Mouse (Mus musculus) cerebellum, adult 2 months (tissue): ENCODE measurements around the gene Atg16l1. TPM values are rescaled to one million over a fixed set of nuclear protein-coding genes. Genes with fewer than 3 reads are reported as not detected.
A peak's percentile ranks its signal among the peaks of the same experiment; 100 is the strongest.
"Not testable (repeated sequence)": the region's sequence is repeated elsewhere in the genome, so short reads cannot be mapped to it uniquely, and the experiment has no call there.

Source experiments
- DNase-seq, 2 experiments: peaks; one replicate each; pipeline ENCODE4 v3.0.0; 2021
- H3K27ac ChIP-seq: fragments of 200-500 bp; 2 replicates; pipeline ENCODE4 v1.5.1; 2012; ENCODE audit warnings: low read length, control low read depth, inconsistent platforms; ENCODE audit not compliant: insufficient read depth
- H3K27me3 ChIP-seq: fragments of 200-500 bp; 2 replicates; pipeline ENCODE4 v1.6.1; 2012; ENCODE audit warnings: inconsistent platforms, mild to moderate bottlenecking, low read length, moderate library complexity; ENCODE audit not compliant: control insufficient read depth, insufficient read depth
- H3K4me1 ChIP-seq: fragments of 200-500 bp; 2 replicates; pipeline ENCODE4 v1.6.1; 2011; ENCODE audit warnings: low read length; ENCODE audit not compliant: control insufficient read depth, insufficient read depth
- H3K4me3 ChIP-seq: fragments of 200-500 bp; replicated peaks from 2 replicates; pipeline ENCODE3; 2011; ENCODE audit warnings: mild to moderate bottlenecking, low read depth, low read length, control low read depth; ENCODE audit not compliant: insufficient read depth
- CTCF ChIP-seq: fragments of 200-500 bp; IDR thresholded peaks from 2 replicates; pipeline ENCODE4 v1.5.1; 2011; ENCODE audit warnings: low read depth, mild to moderate bottlenecking, control low read depth, low read length, moderate library complexity, borderline replicate concordance; ENCODE audit not compliant: insufficient read depth
- POLR2A ChIP-seq: fragments of 200-500 bp; IDR thresholded peaks from 2 replicates; pipeline ENCODE4 v1.6.1; 2011; ENCODE audit warnings: low read length, control low read depth, borderline replicate concordance; ENCODE audit not compliant: insufficient read depth
- WGBS: fragments of 180-500 bp; shearing (Covaris S2); methylation state at CpG from one replicate; pipeline ENCODE4 v1.1.7; 2018; 5-methylcytosine and 5-hydroxymethylcytosine counted together
- polyA plus RNA-seq: library from polyadenylated mRNA; depleted of rRNA; stranded (reverse); fragments of >200 nt; gene quantifications from 2 replicates; pipeline ENCODE4 v1.2.3, GENCODE M21; 2012

Gene Atg16l1
- polyA plus RNA-seq, 1 experiment: 65.6 TPM

GRCm38 (mm10) chr1:87807751-87808150 is 52.1 kb downstream of the Atg16l1 start:
- no peak overlapping the region for H3K27ac ChIP-seq
- DNase-seq: no peak
- no peaks in the 10 kb centered on the region for H3K27me3 ChIP-seq
- 89% methylated on average over 1 of the region's 1 CpGs for whole genome bisulfite sequencing
- TF ChIP-seq CTCF (no peak), POLR2A (no peak)
- H3K4me3 ChIP-seq: no peak overlapping the region
- no peaks in the 10 kb centered on the region for H3K4me1 ChIP-seq

GRCm38 (mm10) chr1:87811391-87811790 is 55.7 kb downstream of the Atg16l1 start:
- no peaks in the 10 kb centered on the region for H3K4me1 ChIP-seq
- TF ChIP-seq CTCF (no peak), POLR2A (no peak)
- no peak overlapping the region for H3K4me3 ChIP-seq
- H3K27ac ChIP-seq: no peak overlapping the region
- no peaks in the 10 kb centered on the region for H3K27me3 ChIP-seq
- DNase-seq: no peak
- WGBS: 93% methylated on average over 7 of the region's 7 CpGs

- DNase-seq: no peak
- 73% methylated on average over 10 of the region's 10 CpGs for WGBS
- Histone ChIP-seq H3K4me3 (no peak overlapping the region), H3K27me3 (no peaks in the 10 kb centered on the region), H3K4me1 (no peaks in the 10 kb centered on the region), H3K27ac (no peak overlapping the region)
- no peak for TF ChIP-seq POLR2A
- TF ChIP-seq CTCF: no peak
These were observed 56.4 kb downstream of the Atg16l1 start for GRCm38 (mm10) chr1:87812061-87812460.

- 72% methylated on average over 6 of the region's 6 CpGs for WGBS
- Histone ChIP-seq H3K27ac (no peak overlapping the region), H3K4me3 (no peak overlapping the region)
These were observed 57.5 kb downstream of the Atg16l1 start for GRCm38 (mm10) chr1:87813155-87813554.

GRCm38 (mm10) chr1:87813681-87814080 is 58.0 kb downstream of the Atg16l1 start:
- no peaks in the 10 kb centered on the region for H3K4me1 ChIP-seq
- WGBS: 38% methylated on average over 7 of the region's 7 CpGs
- no peak overlapping the region for H3K27ac ChIP-seq
- H3K27me3 ChIP-seq: no peaks in the 10 kb centered on the region
- no peak overlapping the region for H3K4me3 ChIP-seq
- DNase-seq: peak; percentile 38 to 61
- TF ChIP-seq CTCF: no peak
- no peak for TF ChIP-seq POLR2A

More at GRCm38 (mm10) chr1:87813155-87813554, 57.5 kb downstream of the Atg16l1 start:
- DNase-seq: no peak
- H3K4me1 ChIP-seq: no peaks in the 10 kb centered on the region
- TF ChIP-seq CTCF (no peak), POLR2A (no peak)
- no peaks in the 10 kb centered on the region for H3K27me3 ChIP-seq

- Histone ChIP-seq H3K4me1 (no peaks in the 10 kb centered on the region), H3K4me3 (no peak overlapping the region), H3K27me3 (no peaks in the 10 kb centered on the region), H3K27ac (no peak overlapping the region)
- no peak for DNase-seq
- 92% methylated on average over 10 of the region's 10 CpGs for WGBS
- TF ChIP-seq CTCF: no peak
- no peak for TF ChIP-seq POLR2A
These were observed 68.8 kb downstream of the Atg16l1 start for GRCm38 (mm10) chr1:87824420-87824995.

- no peak for TF ChIP-seq POLR2A
- TF ChIP-seq CTCF: no peak
- no peaks in the 10 kb centered on the region for H3K27me3 ChIP-seq
- H3K27ac ChIP-seq: no peak overlapping the region
- WGBS: 82% methylated on average over 5 of the region's 5 CpGs
- H3K4me3 ChIP-seq: no peak overlapping the region
- no peaks in the 10 kb centered on the region for H3K4me1 ChIP-seq
- no peak for DNase-seq
These were observed 69.6 kb downstream of the Atg16l1 start for GRCm38 (mm10) chr1:87825281-87825680.

GRCm38 (mm10) chr1:87825991-87826390 is 70.3 kb downstream of the Atg16l1 start:
- Histone ChIP-seq H3K27ac (no peak overlapping the region), H3K27me3 (no peaks in the 10 kb centered on the region), H3K4me1 (no peaks in the 10 kb centered on the region), H3K4me3 (no peak overlapping the region)
- 85% methylated on average over 6 of the region's 6 CpGs for WGBS
- TF ChIP-seq POLR2A (no peak), CTCF (no peak)
- DNase-seq: no peak

- 93% methylated on average over 2 of the region's 2 CpGs for WGBS
- no peak overlapping the region for H3K27ac ChIP-seq
- H3K4me1 ChIP-seq: no peaks in the 10 kb centered on the region
- H3K4me3 ChIP-seq: no peak overlapping the region
- TF ChIP-seq POLR2A (no peak), CTCF (no peak)
- no peaks in the 10 kb centered on the region for H3K27me3 ChIP-seq
- no peak for DNase-seq
These were observed 70.8 kb downstream of the Atg16l1 start for GRCm38 (mm10) chr1:87826474-87826873.

- not testable (repeated sequence) for H3K4me1 ChIP-seq, H3K27ac ChIP-seq, H3K27me3 ChIP-seq, DNase-seq, H3K4me3 ChIP-seq
- 90% methylated on average over 1 of the region's 1 CpGs for WGBS
These were observed 71.8 kb downstream of the Atg16l1 start for GRCm38 (mm10) chr1:87827476-87827875.
